Mouse (Mus musculus) gastrocnemius, postnatal 14 days (tissue): ENCODE data around the gene Tmem62. TPM values are rescaled to one million over a fixed set of nuclear protein-coding genes. Genes with fewer than 3 reads are reported as not detected.
"Not testable (repeated sequence)": the region's sequence is repeated elsewhere in the genome, so short reads cannot be mapped to it uniquely, and the experiment has no call there.

Experiments used
- DNase-seq: peaks from one replicate; pipeline ENCODE4 v3.0.0; 2021; ENCODE audit warnings: mixed read lengths
- intact Hi-C: fragments of 180-260 bp; cut with DNase I; formaldehyde crosslinking; loops from one replicate; pipeline ENCODE4 v1.15.1; 2025; ENCODE audit warnings: low total_unique reads
- long read RNA-seq, 2 experiments: library from polyadenylated mRNA; stranded (forward); transcript quantifications; one replicate each; pipeline ENCODE4 v2.0.0; 2021
- total RNA-seq, 2 experiments: library from RNA; stranded (reverse); gene quantifications; 2 replicates each; pipeline ENCODE4 v1.2.3; 2021

Gene Tmem62
- total RNA-seq, result 1 to 10 TPM; 2.2 to 3.0 TPM
- long read RNA-seq, experiment 1, partial matches to known transcripts, result 0 of 3 reads
- long read RNA-seq, experiment 1, other reads (novel, unspliced or antisense), result 0 of 3 reads
- long read RNA-seq, experiment 2, partial matches to known transcripts, result 0 of 1 reads
- long read RNA-seq, experiment 2, other reads (novel, unspliced or antisense), result 1 of 1 reads

DNA sequence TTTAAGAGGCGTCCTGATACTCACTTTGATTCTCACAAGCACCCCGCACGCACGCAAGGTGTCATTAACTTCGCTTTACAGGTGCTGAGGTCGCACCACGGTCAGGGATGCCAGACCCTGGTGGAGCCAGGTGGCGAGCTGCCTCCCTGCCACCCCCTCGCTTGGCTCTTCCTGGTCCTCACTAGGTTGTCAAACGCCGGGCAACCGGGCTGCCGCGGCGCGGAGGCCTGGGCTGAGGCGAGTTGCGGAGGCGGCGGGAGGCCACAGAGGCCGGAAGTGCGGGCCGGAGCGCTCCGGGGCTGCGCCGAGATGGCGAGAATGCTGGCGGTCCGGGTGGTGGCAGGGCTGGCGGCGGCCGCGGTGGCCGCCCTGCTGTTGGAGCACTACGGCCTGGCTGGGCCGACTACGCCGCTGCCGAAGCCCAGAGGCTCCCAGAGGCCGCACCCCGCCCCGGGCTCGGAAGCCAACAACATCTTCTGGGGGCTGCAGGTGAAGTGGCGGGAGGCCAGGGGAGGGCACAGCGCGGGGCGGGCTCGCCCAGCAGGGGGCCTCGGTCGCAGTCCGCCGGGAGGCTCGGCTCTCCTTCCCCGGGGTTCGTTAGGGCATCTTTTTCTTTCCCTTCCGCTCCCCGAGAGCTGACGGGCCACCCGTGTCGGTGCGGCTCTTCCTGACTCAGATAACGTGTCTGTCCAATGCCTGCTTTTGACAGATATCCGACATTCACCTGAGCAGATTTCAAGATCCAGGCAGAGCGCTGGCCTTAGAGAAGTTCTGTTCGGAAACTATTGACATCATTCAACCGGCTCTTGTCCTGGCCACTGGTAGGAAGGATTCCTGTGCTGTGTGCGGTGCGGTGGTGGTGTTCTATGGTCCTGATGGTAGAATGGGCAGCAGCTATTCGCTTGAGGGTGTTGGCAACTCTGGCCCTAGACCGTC, at the start of gene Tmem62:
TSS of gene Tmem62 (plus strand) at position 28 of the 936 bp plus-strand sequence.
- intact Hi-C loops, result no loop called here
- peak; percentile 62 for DNase-seq

DNA sequence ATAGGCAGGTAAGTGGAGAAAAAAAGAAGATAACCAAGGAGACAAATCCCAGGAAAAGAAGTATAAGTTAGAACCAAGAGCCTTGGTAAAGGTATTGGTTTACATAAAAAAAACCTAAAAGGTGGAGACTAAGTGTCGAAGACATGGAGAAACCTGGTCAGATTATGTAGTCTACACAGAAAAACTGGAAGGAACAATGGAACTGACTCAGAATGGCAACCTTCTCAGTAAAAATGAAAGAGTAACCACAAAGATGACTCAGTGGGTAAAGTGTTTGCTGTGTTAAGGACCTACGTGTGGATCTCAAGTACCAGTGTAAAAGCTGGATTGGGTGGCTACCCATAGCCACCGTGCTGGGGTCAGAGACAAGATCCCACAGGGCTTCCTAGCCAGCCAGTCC, 43.8 kb upstream of the Tmem62 start:
- intact Hi-C loops, result no loop called here
- DNase-seq, result no peak

DNA sequence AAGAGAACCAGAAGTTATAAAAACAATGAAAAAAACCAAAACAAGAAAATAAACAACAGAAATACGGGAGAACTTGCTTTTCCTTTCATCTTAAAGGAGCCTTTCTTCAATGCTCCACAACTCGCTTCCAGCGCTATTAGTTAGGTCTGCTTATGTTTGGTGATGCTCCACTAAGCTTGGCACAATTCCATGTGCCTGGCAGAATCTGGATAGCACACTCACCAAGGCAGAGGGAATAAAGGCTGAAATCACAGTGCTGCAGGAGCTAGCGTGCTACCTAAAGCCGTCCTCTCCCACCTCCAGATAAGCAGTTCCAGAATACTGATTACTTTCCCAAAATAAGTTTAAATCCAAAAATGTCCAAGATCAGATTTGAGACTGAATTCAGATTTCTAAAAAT, 25.6 kb upstream of the Tmem62 start:
- intact Hi-C loops, result no loop called here
- no peak for DNase-seq

DNA sequence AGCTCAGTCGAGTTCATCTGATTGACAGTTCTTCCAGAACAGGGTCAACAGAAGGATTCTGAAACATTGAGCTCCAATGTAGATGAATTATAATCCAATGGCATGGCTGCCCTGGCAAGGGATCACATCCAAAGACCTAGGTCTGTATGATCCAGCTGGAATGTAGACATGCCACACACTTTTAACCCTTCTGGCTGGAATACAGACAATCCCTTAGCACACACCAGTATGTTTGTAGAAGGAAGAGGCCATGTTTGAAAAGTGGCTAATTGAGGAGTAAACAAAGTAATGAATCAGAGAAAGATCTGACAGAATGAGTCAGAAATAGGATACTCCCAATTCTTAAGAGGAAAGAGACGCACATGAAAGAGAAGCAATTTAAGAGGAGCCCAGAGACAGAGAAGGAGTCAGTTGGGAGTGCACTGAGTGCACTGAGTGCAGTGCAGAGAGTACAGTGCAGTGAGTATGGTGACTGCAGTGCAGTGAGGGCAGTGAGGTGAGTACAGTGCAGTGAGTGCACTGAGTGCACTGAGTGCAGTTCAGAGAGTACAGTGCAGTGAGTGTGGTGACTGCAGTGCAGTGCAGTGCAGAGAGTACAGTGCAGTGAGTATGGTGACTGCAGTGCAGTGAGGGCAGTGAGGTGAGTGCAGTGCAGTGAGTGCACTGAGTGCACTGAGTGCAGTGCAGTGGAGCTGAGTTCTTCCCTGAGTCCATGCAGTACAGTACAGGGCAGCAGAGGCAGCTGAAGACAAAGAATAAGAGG, 24.5 kb upstream of the Tmem62 start:
- intact Hi-C loops, result no loop called here
- DNase-seq, result no peak

DNA sequence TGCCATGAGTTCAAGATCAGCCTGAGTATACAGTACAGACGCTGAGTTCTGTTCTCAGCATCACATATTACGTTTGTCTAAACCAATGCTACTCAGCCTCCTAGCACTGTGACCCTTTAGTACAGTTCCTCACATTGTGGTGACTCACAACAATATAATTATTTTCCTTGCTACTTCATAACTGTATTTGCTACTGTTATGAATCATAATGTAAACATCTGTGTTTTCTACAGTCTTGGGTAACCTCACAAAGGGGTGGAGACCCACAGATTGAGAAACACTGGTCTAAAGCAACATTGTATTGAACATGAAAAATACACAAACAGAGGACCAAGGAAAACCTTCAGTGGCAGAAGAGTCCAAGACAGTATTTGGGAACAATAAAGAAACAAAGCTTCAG, 17.5 kb upstream of the Tmem62 start:
- intact Hi-C loops, result no loop called here
- DNase-seq, result no peak

DNA sequence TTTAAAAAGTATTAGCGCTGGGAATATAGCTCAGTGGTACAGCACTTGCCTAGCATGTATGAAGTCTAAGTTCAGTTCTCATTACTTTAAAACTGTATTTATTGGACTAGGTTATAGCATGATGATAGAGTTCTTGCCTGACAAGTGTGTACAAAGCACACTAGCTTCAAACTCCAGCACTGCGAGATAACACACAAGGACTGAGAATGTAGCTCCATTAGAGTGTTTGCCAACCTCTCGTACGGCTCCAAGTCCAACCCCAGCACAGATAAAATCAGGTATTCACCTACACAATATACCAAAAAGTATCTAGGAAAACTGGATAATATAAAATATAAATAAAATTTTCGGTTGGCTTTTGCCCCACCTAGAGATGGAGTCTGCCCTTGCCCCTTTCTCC, 17.0 kb upstream of the Tmem62 start:
- intact Hi-C loops, result no loop called here
- no peak for DNase-seq

DNA sequence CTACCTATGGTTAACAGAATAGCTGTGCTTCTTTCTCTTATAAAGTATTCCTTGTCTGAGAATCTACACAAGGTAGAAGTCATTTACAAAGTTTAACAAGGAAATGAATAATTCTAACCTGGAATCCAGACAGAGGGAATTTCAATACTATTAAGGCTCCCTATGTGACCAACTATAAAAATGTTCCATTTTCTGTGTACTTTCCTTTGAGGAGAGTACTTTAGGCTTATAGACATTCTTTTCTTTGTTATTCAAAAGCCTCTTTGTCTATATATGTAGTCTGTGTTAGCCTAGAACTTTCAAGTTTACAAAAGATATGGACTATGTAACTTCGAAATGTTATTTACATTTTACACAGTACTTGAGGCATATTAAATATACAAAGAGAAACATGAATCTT, 16.6 kb upstream of the Tmem62 start:
- intact Hi-C loops, result no loop called here
- DNase-seq, result no peak

DNA sequence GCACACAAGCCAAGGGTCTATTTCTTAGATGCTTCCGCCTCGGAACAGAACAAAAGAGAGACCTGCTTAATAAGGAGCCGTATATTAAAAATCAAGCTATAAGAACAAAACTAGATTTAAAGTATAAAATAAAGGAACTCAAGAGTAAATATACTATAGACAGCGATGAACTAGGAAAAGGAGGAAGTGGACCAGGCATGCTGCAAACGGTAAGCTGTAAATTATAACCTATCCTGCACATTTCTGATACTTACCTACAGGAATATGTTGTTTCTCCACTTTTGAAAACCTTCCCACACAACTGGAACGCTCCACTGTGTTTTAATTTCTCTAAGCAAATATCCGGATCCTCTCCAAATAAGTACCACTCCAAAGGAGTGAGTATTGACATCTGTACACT, 13.7 kb upstream of the Tmem62 start:
- intact Hi-C loops, result no loop called here
- DNase-seq, result no peak

DNA sequence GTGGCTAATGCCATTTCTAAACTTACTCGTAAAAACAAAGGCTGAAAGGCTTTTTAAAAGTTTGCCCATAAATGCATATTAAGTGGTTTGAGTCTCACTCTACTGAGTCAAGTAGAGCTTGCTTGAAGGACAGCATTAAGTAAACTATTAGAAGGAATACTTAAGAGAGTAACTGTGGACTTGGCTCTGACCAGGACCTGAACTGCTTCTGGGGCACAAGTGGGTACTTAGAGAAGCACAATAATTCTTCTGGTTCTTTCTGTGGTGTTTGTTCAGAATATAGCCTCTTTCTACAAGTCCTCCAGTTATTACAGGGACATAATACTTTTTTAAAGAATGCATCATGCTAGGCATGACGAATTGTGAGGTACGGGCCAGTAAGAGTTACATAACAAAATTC, 11.3 kb upstream of the Tmem62 start:
- DNase-seq, result no peak
- intact Hi-C loops, result no loop called here

DNA sequence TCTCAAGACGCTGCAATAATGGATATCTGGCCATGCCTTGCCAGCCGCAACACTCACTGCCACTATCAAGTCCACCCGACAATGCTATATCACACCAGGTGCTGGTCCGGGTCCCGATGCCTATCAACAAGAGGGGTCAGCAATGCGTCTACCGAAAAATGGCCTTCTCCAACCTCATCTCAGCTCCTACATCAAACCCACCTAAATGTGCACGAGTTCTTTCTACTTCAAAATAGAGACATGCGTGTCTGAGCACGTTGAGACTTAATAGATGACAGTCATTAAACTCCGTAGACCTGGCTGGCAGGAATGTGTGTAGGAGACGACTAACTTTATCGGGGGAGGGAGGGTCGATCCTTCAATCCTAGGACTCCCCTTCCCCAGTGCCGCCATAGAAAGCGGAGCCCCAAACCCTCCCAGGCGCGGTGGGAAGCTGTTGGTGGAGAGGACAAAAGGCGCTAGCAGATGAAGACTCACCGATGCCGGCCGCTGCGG, 6.7 kb upstream of the Tmem62 start:
- intact Hi-C loops, result no loop called here
- no peak for DNase-seq

DNA sequence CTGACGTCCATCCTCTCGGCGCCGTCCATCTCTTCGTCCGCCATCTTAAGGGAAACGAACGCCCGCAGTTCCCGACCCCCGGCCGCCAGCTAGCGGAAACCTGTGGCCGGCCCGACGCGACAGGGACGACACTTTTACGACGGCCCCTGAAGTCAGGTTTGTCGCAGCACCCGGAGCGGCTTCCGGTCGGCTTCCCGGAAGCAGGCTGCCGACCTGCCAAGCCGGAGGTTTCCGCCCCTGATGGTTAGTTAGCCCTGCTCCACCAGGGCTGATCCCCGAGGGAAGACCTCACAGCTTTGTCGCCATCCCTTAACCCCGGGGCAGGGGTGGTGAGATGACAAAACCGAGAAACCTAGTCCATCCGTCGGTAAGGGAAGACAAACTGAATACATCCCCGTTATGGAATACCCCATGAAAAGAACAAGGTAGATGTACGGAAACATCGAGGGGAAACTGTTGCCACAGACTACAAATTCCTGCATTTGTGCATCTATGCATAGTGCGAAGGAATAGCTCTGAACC, 6.2 kb upstream of the Tmem62 start, which contains the start of gene Ubr1:
TSS of gene Ubr1 (minus strand) at position 157 of the 522 bp plus-strand sequence.
- intact Hi-C loops, result no loop called here

DNA sequence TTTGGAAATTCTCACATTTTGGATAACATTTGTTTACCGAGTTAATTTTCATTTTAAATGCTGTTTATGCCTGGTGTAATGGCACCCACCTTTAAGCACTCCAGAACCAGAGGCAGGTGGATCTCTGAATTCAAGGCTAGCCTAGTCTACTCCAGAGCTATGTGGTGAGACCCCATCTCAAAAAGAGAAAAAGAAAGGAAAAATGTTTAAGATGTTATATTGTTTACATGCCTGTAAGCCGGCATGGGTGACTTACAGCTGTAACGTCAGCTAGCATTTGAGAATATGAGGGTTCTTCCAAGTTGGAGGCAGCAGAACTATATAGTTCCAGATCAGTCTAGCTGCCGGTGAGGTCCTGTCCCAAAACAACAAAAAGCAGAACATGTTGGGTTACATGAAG, 5.1 kb upstream of the Tmem62 start:
- DNase-seq, result no peak
- intact Hi-C loops, result no loop called here

More for the DNA sequence above, 6.2 kb upstream of the Tmem62 start, which contains the start of gene Ubr1:
- DNase-seq, result peak; percentile 88

DNA sequence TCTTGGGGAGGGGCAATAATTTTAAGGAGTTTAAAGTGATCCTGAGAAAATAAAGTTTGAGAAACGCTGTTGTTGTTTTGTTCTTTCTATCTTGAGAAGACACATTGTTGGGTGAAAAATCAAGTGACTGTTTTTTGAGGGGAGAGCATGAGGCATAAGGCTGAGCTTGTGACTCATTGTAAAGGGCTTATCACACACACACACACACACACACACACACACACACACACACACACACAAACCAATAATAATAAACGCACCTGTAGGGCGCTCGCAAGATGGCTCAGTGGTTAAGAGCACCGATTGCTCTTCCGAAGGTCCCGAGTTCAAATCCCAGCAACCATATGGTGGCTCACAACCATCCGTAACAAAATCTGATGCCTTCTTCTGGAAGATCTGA, 4.6 kb upstream of the Tmem62 start:
- intact Hi-C loops, result not testable (repeated sequence)

DNA sequence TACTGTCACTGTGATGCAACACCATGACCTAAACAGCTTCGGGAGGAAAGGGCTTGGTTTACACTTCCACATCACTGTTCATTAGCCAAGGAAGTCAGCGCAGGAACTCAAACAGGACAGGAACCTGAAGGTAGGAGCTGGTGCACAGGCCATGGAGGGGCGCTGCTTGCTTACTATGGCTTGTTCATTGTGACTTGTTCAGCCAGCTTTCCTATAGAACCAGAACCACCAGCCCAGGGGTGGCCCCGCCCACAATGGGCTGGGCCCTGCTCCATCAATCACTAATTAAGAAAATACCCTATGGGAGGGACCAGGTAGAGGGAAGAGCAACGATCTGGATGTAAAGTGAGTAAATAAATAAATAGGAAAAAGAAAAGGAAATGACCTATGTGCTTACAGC, 3.9 kb upstream of the Tmem62 start:
- intact Hi-C loops, result no loop called here
- DNase-seq, result no peak

More for the DNA sequence above, 4.6 kb upstream of the Tmem62 start:
- not testable (repeated sequence) for DNase-seq

DNA sequence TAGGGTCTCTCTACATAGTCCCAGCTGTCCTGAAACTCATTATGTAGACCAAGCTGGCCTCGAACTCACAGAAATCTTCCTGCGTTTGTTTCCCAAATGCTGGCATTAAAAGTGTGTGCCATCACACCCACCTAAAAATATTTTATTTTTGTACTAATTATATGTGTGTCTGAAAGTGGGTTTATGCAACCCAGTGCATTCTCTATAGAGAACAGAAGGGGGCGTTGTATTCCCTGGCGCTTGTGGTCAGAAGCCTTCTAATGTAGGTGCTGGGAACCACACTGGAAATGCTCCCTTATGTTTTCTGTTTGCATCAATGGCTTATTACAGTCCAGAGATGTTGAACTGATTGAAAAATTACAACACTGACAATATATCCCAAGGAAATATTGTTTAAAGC, 509 bp upstream of the Tmem62 start:
- no peak for DNase-seq
- intact Hi-C loops, result no loop called here

DNA sequence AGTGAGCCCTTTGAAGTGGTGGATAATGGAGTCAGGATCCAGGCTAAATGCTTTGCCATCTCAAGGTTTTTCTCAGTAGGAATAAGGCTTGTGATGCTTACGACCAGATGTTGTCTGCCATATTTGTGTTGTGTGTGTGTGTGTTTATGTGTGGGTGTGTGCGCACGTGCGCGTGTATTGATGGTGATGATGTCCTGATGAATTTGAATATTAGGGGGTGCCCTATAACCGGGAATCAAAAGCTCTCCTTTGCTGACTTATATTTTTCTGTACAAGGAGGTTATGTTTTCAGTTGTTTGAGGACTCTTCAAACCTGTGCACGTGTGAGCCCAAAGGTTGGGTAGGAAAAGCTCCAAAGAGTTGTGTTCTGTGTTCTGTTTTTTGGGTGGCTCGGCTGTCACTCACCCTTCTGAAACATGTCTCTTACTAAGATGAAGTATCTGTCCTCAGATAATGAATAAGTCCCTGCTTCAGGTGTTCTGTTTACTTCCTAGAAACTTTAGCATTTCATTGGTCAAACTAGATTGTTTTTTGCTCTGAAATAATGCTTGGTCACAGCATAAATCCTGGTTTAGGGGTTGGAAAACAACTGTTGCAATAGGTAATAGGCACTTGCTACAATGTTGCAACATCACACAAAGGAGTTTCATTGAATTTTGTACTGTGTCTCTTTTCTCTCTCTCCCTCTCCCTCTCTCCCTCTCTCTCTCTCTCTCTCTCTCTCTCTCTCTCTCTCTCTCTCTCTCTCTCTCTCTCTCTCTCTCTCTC, 1.3 kb downstream of the Tmem62 start:
- DNase-seq, result no peak
- intact Hi-C loops, result no loop called here

DNA sequence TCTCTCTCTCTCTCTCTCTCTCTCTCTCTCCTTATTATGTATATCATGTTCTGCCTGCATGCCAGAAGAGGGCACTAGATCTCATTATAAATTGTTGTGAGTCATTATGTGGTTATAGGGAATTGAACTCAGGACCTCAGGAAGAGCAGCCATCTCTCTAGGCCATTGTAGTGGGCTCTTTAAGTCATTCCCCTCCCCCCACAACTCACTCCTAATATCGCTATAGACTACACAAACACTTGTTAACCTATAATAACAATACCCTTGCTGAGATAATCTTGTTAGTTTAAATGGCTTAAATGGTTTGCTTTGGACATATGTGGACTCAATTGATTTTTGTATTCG, 1.8 kb downstream of the Tmem62 start:
- intact Hi-C loops, result no loop called here
- DNase-seq, result no peak

DNA sequence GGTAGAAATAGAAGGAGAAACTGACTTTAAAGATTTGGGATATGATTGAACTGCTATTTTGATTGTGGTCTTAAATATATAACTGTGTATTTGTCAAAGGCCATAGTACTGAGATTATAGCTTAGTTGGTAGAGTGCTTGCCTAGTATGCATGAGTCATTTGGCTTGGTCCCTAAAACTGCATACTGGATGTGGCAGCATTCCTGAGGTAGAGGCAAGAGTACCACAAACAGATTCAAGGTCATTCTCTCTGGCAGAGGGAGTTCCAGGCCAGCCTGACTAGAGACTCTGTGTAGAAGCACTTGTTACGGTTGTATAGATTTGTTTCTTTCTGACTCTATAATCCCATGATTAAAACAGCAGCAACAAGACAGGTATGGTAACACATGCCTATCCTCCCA, 3.0 kb downstream of the Tmem62 start:
- intact Hi-C loops, result no loop called here
- DNase-seq, result no peak

DNA sequence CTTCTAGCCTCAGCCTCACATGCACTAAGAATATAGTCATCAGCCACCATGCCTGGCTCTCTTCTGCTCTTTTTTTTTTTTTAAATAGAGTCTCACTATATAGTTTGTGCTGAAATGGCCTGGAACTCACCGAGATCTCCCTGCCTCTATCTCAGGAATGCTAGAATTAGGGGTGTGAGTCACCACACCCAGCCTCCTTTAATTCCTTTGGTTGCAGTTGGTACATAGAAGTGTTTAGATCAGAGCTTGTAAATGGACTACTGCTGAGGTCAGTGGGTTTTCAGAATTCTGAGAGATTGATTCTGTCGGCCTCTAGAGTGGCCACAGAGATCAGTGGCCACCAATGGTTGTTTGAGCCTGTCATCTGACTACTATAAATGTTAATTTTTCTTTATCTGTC, 4.0 kb downstream of the Tmem62 start:
- DNase-seq, result no peak
- intact Hi-C loops, result no loop called here
